Mouse (Mus musculus) left cerebral cortex, postnatal 4 days (tissue): ENCODE results near the gene Trim72. TPM values are rescaled to one million over a fixed set of nuclear protein-coding genes. Genes with fewer than 3 reads are reported as not detected.
A peak's percentile ranks its signal among the peaks of the same experiment; 100 is the strongest.

Experiments used
- DNase-seq: peaks from one replicate; pipeline ENCODE4 v3.0.0-alpha.2; 2022
- intact Hi-C: fragments of 180-260 bp; cut with DNase I; formaldehyde crosslinking; loops from one replicate; pipeline ENCODE4 v1.15.1; 2025
- total RNA-seq, 2 experiments: library from RNA; stranded (reverse); gene quantifications; 2 replicates each; pipeline ENCODE4 v1.2.3; 2021

Gene Trim72
- total RNA-seq, 2 experiments from 2014 or later: 0.26 to 0.56 TPM

GRCm38 (mm10) chr7:128044142-128044785 is 40.5 kb downstream of the Trim72 start:
- peak; percentile 7 for DNase-seq
- intact Hi-C loops: no loop called here

GRCm38 (mm10) chr7:128045640-128046039 is 41.9 kb downstream of the Trim72 start:
- no peak for DNase-seq

GRCm38 (mm10) chr7:128048819-128049218 is 45.1 kb downstream of the Trim72 start:
- DNase-seq: no peak
- intact Hi-C loops: no loop called here

More at GRCm38 (mm10) chr7:128045640-128046039, 41.9 kb downstream of the Trim72 start:
- intact Hi-C loops: no loop called here

GRCm38 (mm10) chr7:128049254-128049653 is 45.5 kb downstream of the Trim72 start:
- intact Hi-C loops: no loop called here
- no peak for DNase-seq

GRCm38 (mm10) chr7:128050739-128051138 is 47.0 kb downstream of the Trim72 start:
- no peak for DNase-seq
- intact Hi-C loops: no loop called here

- intact Hi-C loops: no loop called here
- DNase-seq: no peak
Measured at GRCm38 (mm10) chr7:128053061-128053460, 49.3 kb downstream of the Trim72 start.

GRCm38 (mm10) chr7:128056917-128057444 is 53.2 kb downstream of the Trim72 start:
- intact Hi-C loops: no loop called here
- DNase-seq: no peak

- DNase-seq: no peak
- intact Hi-C loops: no loop called here
Measured at GRCm38 (mm10) chr7:128057860-128058259, 54.1 kb downstream of the Trim72 start.

- intact Hi-C loops: no loop called here
- DNase-seq: no peak
Measured at GRCm38 (mm10) chr7:128058576-128058975, 54.8 kb downstream of the Trim72 start.

- no peak for DNase-seq
- intact Hi-C loops: no loop called here
Measured at GRCm38 (mm10) chr7:128059091-128059490, 55.3 kb downstream of the Trim72 start.

Other genes with a start within 250 kb of the Trim72 start
- gene Orai3, start 234.1 kb upstream of the Trim72 start, total RNA-seq: 10 to 100 TPM; 14.2 to 15.1 TPM
- gene Setd1a, start 227.3 kb upstream of the Trim72 start, total RNA-seq: 10 to 100 TPM; 46.2 to 47.4 TPM
- 1 to 10 TPM; 2.2 to 3.1 TPM for gene Gm49388, start 218.3 kb upstream of the Trim72 start, total RNA-seq
- 1 to 10 TPM; 3.3 to 5.8 TPM for gene Hsd3b7, start 203.3 kb upstream of the Trim72 start, total RNA-seq
- gene Stx4a, start 179.7 kb upstream of the Trim72 start, total RNA-seq: 10 to 100 TPM; 34.5 to 40.0 TPM
- 100 to 1,000 TPM; 193 to 215 TPM for gene Stx1b, start 179.4 kb upstream of the Trim72 start, total RNA-seq
- gene Zfp646, start 127.7 kb upstream of the Trim72 start, total RNA-seq: 10 to 100 TPM; 36.3 to 38.0 TPM
- gene Zfp668, start 127.1 kb upstream of the Trim72 start, total RNA-seq: 10 to 100 TPM; 33.1 to 36.4 TPM
- under 1 TPM; 0.54 to 0.90 TPM for gene Prss53, start 113.0 kb upstream of the Trim72 start, total RNA-seq
- gene Gm21974, start 108.5 kb upstream of the Trim72 start, total RNA-seq: not detected
- 10 to 100 TPM; 27.4 to 28.2 TPM for gene Vkorc1, start 108.3 kb upstream of the Trim72 start, total RNA-seq
- gene Bckdk, start 99.9 kb upstream of the Trim72 start, total RNA-seq: 10 to 100 TPM; 39.2 to 43.5 TPM
- gene Kat8, start 91.4 kb upstream of the Trim72 start, total RNA-seq: 10 to 100 TPM; 28.1 to 31.1 TPM
- gene Prss8, start 73.8 kb upstream of the Trim72 start, total RNA-seq: 1 to 10 TPM in 1 of 2 experiments, under 1 TPM in 1; 0.54 to 1.6 TPM
- gene Prss36, start 57.2 kb upstream of the Trim72 start, total RNA-seq: 10 to 100 TPM; 13.5 to 15.5 TPM
- gene Fus, start 36.5 kb upstream of the Trim72 start, total RNA-seq: 100 to 1,000 TPM; 504 to 524 TPM
- gene Pycard, start 10.1 kb upstream of the Trim72 start, total RNA-seq: 1 to 10 TPM; 2.4 to 3.3 TPM
- 1 to 10 TPM; 2.1 to 2.2 TPM for gene Itgam, start 58.7 kb downstream of the Trim72 start, total RNA-seq
- not detected for gene Gm49368, start 58.7 kb downstream of the Trim72 start, total RNA-seq
- gene Itgax, start 125.6 kb downstream of the Trim72 start, total RNA-seq: under 1 TPM; 0.44 to 0.48 TPM
- under 1 TPM; 0.22 to 0.66 TPM for gene Itgad, start 150.4 kb downstream of the Trim72 start, total RNA-seq
- gene Cox6a2, start 202.4 kb downstream of the Trim72 start, total RNA-seq: 1 to 10 TPM; 3.2 TPM
- 10 to 100 TPM; 10.3 to 11.2 TPM for gene Armc5, start 233.4 kb downstream of the Trim72 start, total RNA-seq
- gene 9130023H24Rik, start 234.1 kb downstream of the Trim72 start, total RNA-seq: 1 to 10 TPM; 5.0 to 5.2 TPM
- 10 to 100 TPM; 36.9 to 37.6 TPM for gene Tgfb1i1, start 242.9 kb downstream of the Trim72 start, total RNA-seq